Mouse (Mus musculus): ENCODE measurements at regions not wholly inside any gene's neighbourhood (a gene's known extent, or its start where the extent isn't known, plus 50 kb on each side); places are given as distances from the start of the nearest gene placed in this dataset.

DNA sequence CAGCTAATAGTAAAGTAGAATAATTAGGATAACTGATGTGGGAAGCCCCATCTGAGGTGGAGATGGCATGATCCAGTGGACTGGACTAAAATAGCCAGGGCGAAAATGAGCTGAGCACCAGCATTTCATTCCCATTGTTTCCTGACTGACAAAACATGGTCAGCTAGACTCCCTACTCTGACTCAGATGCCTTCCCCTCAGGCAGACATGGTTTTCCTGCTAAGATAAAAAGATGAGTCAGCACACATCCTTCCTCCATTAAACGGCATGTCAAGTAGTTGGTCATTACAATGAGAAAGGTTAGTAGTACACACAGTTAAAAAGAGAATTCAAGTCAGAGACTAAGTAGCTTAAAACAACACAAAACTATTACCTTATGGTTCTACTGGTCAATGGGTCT is 939.7 kb upstream of the Lrrc4c start:
- H3K36me3 ChIP-seq (replicated peaks in 1 of 2; ENCODE audit: control insufficient read depth in 1 of 2, insufficient read depth in 1 of 2, low read length in 1 of 2), result no peaks in the 10 kb centered on the region
- H3K79me2 ChIP-seq (replicated peaks; ENCODE audit: control insufficient read depth, extremely low read depth, insufficient read depth, poor library complexity, severe bottlenecking), result no peaks in the 10 kb centered on the region
- DNase-seq (ENCODE audit: extremely low read depth), result no peak
- no peak overlapping the region for H3K27ac ChIP-seq (ENCODE audit: insufficient read depth, low read depth)
- peaks cover 26% of the 10 kb centered on the region for H3K9me3 ChIP-seq (replicated peaks; ENCODE audit: low read length)
- no peaks in the 10 kb centered on the region for H3K4me1 ChIP-seq (ENCODE audit: control insufficient read depth in 1 of 2, insufficient read depth in 2 of 2)
- H3K9ac ChIP-seq (ENCODE audit: insufficient read depth, low read depth), result no peak overlapping the region
- no peak overlapping the region for H3K4me3 ChIP-seq (replicated peaks in 1 of 3; ENCODE audit: low read depth in 2 of 3, low read length in 2 of 3, poor library complexity in 1 of 3)
- dilution Hi-C loops (cut with MboI; ENCODE audit: extremely low pct_ligation_motif_present, extremely low pct_unique_long_range_greater_than_20kb, low sequenced_read_pairs) (no loop called here), in situ Hi-C loops (cut with MboI; ENCODE audit: low pct_ligation_motif_present, low pct_unique_long_range_greater_than_20kb, low sequenced_read_pairs) (no loop called here)
- no peaks in the 10 kb centered on the region for H3K27me3 ChIP-seq (replicated peaks)
- no peak overlapping the region for H3K4me2 ChIP-seq (ENCODE audit: insufficient read depth, low read depth, poor library complexity, severe bottlenecking)
- TF ChIP-seq ZNF384 (IDR thresholded peaks at IDR 0.05; ENCODE audit: low read depth, low read length) (no peak), JUN (IDR thresholded peaks at IDR 0.05; ENCODE audit: insufficient read depth, low read depth, low read length) (no peak), ELF1 (IDR thresholded peaks at IDR 0.05; ENCODE audit: low read depth, low read length) (no peak), ZMIZ1 (IDR thresholded peaks at IDR 0.05; ENCODE audit: low read depth, low read length) (no peak), USF2 (conservative IDR thresholded peaks at IDR 0.05; ENCODE audit: low read depth, low read length) (no peak), JUND (conservative IDR thresholded peaks at IDR 0.05; ENCODE audit: low read depth, low read length) (no peak)

GRCm38 (mm10) chr2:95376479-95376878 is 938.5 kb upstream of the Api5 start:
- Histone ChIP-seq H3K9me3 (replicated peaks; ENCODE audit: low read length) (peaks cover 32% of the 10 kb centered on the region), H3K4me1 (ENCODE audit: control insufficient read depth in 1 of 2, insufficient read depth in 2 of 2) (no peaks in the 10 kb centered on the region), H3K36me3 (replicated peaks in 1 of 2; ENCODE audit: control insufficient read depth in 1 of 2, insufficient read depth in 1 of 2, low read length in 1 of 2) (no peaks in the 10 kb centered on the region), H3K4me3 (replicated peaks in 1 of 3; ENCODE audit: low read depth in 2 of 3, low read length in 2 of 3, poor library complexity in 1 of 3) (no peak overlapping the region), H3K9ac (ENCODE audit: insufficient read depth, low read depth) (no peak overlapping the region), H3K27ac (ENCODE audit: insufficient read depth, low read depth) (no peak overlapping the region), H3K27me3 (replicated peaks) (no peaks in the 10 kb centered on the region), H3K4me2 (ENCODE audit: insufficient read depth, low read depth, poor library complexity, severe bottlenecking) (no peak overlapping the region), H3K79me2 (replicated peaks; ENCODE audit: control insufficient read depth, extremely low read depth, insufficient read depth, poor library complexity, severe bottlenecking) (no peaks in the 10 kb centered on the region)
- no peak for DNase-seq (ENCODE audit: extremely low read depth)
- in situ Hi-C loops (cut with MboI; ENCODE audit: low pct_ligation_motif_present, low pct_unique_long_range_greater_than_20kb, low sequenced_read_pairs) (no loop called here), dilution Hi-C loops (cut with MboI; ENCODE audit: extremely low pct_ligation_motif_present, extremely low pct_unique_long_range_greater_than_20kb, low sequenced_read_pairs) (no loop called here)
- TF ChIP-seq USF1 (IDR thresholded peaks at IDR 0.05; ENCODE audit: low read depth, low read length) (no peak), CHD2 (IDR thresholded peaks at IDR 0.05; ENCODE audit: low read length) (no peak), MEF2A (IDR thresholded peaks at IDR 0.05; ENCODE audit: borderline replicate concordance, low read depth, low read length) (no peak), RCOR1 (conservative IDR thresholded peaks at IDR 0.05; ENCODE audit: low read depth, low read length) (no peak), KAT2A (IDR thresholded peaks at IDR 0.05; ENCODE audit: insufficient replicate concordance, low read length) (no peak), IRF4 (IDR thresholded peaks at IDR 0.05; ENCODE audit: low read depth, low read length) (no peak), TCF12 (IDR thresholded peaks at IDR 0.05; ENCODE audit: low read depth, low read length) (no peak), ZNF384 (IDR thresholded peaks at IDR 0.05; ENCODE audit: low read depth, low read length) (no peak), PAX5 (IDR thresholded peaks at IDR 0.05; ENCODE audit: low read length) (no peak)
